Mouse (Mus musculus): ENCODE measurements at regions not wholly inside any gene's neighbourhood (a gene's known extent, or its start where the extent isn't known, plus 50 kb on each side); places are given as distances from the start of the nearest gene placed in this dataset.

- TF ChIP-seq CTCF (IDR thresholded peaks at IDR 0.05; ENCODE audit: control insufficient read depth, insufficient read depth, insufficient replicate concordance, low read depth, low read length) (no peak), POLR2A (IDR thresholded peaks at IDR 0.05; ENCODE audit: control insufficient read depth, low read depth, low read length) (no peak)
These were observed 152.2 kb upstream of the Meis1 start for GRCm38 (mm10) chr11:19170938-19171337.

Measured in testis, adult 2 months (tissue).